Mouse (Mus musculus) layer of hippocampus, postnatal 14 days (tissue): Measurements from ENCODE around the gene Nfe2l2. TPM values are rescaled to one million over a fixed set of nuclear protein-coding genes. Genes with fewer than 3 reads are reported as not detected.
"Not testable (repeated sequence)": the region's sequence is repeated elsewhere in the genome, so short reads cannot be mapped to it uniquely, and the experiment has no call there.

Experiments
- DNase-seq, 2 experiments: peaks; one replicate each; pipeline ENCODE4 v3.0.0; 2021 to 2022; ENCODE audit warnings: low spot score in 2 of 2, mixed read lengths in 1 of 2
- total RNA-seq, 2 experiments: library from RNA; stranded (reverse); gene quantifications; 2 replicates each; pipeline ENCODE4 v1.2.3; 2021

Gene Nfe2l2
- total RNA-seq, 2 experiments from 2014 or later: 12.0 to 14.0 TPM

GRCm38 (mm10) chr2:75656924-75657323 lies 47.5 kb downstream of the Nfe2l2 start:
- DNase-seq: no peak

DNA sequence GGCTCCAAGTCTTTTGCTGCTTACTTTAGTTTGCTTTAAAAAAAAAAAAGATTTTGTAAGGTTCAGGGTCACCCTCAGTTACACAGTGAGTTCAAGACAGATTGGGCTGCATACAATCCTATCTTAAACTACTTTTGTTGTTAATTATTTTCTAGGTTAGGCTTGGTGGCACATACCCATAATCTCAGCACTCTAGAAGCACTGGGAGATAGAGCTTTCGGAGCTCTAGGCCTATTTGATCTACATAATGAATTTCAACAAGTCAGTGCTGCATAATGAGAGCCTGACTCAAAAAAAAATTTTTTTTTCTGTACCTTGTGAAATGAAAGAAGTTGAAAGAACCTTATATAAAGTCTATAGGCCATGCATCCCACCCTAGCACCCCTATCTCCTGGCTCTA lies 49.8 kb downstream of the Nfe2l2 start:
- DNase-seq: no peak

DNA sequence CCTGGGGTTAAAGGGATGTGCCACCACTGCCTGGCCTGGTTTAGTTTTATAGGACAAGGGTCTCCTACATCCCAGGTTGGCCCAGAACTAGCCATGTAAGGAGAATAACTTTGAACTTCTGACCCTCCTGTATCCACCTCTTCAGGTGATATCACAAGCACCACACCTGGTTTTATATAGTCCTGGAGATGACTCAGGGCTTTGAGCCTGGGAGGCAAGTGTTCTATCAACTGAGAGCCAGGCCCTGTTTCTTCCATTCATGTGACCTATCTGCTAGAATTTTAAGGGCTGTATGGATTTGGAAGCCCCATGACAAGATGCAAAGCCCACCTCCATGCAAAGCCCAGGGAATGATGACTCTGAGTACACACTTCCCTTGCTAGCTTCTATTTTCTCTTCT lies 51.3 kb downstream of the Nfe2l2 start:
- no peak for DNase-seq

DNA sequence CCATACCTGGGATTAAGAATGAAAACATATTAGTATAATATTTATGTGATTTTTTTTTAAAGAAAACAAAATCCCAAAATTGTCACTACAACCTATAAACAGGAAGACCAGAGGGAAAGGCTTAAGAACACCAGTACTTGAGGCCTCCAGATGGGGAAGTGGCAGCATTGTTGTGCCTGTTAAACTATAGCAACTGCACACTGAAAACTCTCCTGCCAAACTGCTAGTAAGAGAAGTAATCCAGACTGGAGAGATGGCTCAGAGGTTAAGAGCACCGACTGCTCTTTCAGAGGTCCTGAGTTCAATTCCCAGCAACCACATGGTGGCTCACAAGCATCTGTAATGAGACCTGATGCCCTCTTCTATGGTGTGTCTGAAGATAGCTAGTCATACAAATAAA lies 54.0 kb downstream of the Nfe2l2 start:
- DNase-seq: no peak

DNA sequence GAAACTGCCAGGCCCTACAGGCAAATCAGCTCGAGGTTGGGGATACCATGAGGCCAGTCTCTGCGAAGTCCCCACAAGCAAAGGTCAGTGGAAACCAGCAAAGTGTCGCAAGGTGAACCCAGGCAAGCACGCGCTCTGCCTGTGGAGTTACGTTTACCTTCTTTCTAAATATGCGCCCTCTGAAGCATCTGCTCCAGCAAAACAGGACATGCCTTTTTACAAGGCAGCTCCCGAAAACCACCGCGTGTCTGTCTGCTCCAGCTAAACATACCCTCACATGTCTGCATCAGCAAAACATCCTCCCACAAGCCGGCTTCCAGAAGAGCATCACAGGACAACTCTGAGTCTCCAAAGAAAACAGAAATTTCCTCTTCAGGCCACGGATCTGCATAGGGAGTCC lies 59.2 kb downstream of the Nfe2l2 start:
- no peak for DNase-seq

DNA sequence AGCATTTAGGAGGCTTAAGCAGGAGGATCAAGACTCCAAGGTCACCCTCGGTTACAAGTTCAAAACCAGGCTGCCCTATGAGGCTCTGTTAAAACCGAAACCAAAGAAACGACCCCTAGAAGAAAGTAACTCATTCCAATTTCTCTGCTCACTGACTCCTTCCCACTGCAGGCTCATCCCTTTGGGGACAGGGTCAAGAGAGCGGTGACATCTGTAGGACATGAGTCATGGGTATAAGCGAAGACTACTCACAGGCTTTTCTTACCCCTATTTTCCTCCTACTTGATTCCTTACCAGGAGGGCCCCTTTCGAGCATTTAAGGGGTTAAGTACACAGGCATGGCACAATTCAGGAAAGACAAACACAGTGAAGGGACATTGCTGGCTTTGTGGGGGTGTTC lies 60.5 kb downstream of the Nfe2l2 start:
- DNase-seq: no peak

DNA sequence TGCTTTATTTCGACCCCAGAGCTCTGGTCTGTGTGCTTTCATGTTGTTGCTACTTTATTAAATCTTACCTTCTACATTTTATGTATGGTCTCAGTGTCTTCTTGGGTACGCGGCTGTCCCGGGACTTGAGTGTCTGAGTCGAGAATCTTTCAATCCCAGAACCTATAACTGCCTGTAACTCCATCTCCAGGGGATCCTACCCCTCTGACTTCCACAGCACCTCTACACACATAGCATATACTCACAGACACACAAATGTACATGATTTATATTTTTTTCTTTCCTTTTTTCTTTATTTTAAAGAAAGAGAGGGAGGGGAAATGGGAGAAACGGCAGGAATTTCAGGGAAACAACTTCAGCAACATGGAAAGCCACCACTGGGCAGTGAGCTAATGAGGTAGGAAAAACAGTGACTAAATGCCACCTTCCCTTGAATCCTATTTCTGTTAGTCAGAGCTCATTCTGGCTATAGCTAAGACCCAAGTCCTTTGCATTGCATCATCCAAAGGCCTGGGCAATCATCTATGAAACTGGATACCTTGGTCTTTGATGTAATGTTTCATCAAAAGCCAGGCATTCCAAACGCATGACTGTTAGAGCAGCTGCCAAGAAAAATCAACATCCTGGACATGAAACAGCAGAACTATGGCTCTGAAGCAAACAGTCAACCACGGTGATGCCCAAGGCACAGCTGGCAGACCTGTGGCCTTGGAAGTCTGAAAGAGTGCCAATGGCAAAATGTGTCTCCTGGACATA lies 61.5 kb downstream of the Nfe2l2 start:
- no peak for DNase-seq

DNA sequence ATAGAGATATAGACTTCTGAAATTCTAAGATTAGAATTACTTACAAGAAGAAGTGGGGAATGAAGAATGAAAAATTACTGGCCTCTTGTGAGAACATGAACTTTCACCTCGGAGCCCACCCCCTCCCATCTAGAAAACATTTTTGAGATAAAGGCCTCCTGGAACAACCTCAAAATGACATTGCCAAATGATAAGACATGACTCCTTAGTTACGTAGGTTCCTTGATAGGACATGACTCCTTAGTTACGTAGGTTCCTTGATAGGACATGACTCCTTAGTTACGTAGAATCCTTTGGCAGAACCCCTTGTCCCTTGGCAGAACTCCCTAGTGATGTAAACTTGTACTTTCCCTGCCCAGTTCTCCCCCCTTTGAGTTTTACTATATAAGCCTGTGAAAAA lies 62.1 kb downstream of the Nfe2l2 start:
- not testable (repeated sequence) for DNase-seq

GRCm38 (mm10) chr2:75639535-75639934 lies 64.9 kb downstream of the Nfe2l2 start:
- DNase-seq: not testable (repeated sequence)

DNA sequence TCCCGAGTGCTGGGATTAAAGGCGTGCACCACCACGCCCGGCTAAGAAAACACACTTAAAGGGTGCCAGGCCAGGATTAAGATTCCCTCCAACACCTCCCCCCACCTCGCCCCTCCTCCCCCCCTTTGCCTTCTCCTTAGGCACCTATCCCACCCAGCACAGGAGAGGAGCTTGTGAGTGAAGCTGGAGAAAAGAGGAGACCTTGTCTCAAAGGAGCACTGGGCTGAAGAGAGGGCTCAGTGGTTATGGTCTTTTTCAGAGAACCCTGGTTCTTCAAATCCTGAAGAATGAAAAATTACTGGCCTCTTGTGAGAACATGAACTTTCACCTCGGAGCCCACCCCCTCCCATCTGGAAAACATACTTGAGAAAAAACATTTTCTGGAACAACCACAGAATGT lies 66.6 kb downstream of the Nfe2l2 start:
- not testable (repeated sequence) for DNase-seq

- DNase-seq: no peak
Observed at GRCm38 (mm10) chr2:75637361-75637760, 67.1 kb downstream of the Nfe2l2 start.

GRCm38 (mm10) chr2:75637055-75637304 lies 67.5 kb downstream of the Nfe2l2 start:
- not testable (repeated sequence) for DNase-seq

GRCm38 (mm10) chr2:75636261-75637054 lies 68.0 kb downstream of the Nfe2l2 start:
- no peak for DNase-seq

DNA sequence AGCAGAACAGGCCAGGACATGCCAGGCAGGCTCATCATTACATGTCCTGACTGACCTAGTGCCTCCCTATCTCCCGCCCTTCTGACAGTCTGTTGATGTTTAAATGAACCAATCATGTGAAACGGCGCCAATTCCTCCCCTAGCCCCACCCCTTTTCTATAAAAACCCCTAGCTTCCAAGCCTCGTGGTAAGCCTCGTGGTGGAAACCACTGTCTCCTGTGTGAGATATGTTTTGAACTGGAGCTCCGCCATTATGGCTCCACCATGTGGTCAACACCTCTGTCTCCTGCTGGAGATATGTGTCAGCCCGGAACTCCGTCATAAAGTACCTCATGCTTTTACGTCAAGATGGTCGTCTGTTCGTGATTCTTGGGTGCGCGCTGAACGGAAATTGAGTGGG lies 70.0 kb downstream of the Nfe2l2 start:
- not testable (repeated sequence) for DNase-seq

DNA sequence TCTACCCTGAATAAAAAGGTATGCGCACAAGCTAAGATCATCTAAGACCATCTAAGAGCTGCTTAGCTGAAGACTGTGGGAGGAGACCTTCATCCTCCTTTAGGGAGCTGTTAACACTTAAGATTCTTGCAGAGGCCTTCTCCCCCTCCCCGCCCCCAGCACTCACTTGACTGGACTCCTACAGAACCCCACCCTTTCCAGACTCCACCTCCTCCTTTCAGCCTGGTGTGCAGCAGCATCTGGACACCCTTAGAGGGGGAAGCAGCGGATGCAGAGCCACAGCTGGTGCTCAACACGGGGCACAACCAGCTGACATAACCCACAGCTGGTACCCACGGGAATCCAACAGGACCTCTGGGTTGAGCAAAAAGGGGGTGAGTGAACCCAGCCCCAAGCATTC lies 70.7 kb downstream of the Nfe2l2 start:
- DNase-seq: no peak

GRCm38 (mm10) chr2:75633381-75633780 lies 71.1 kb downstream of the Nfe2l2 start:
- no peak for DNase-seq

- no peak for DNase-seq
Observed at GRCm38 (mm10) chr2:75632721-75633181, 71.7 kb downstream of the Nfe2l2 start.

GRCm38 (mm10) chr2:75632043-75632442 lies 72.4 kb downstream of the Nfe2l2 start:
- no peak for DNase-seq

- no peak for DNase-seq
Observed at GRCm38 (mm10) chr2:75631421-75631820, 73.0 kb downstream of the Nfe2l2 start.

DNA sequence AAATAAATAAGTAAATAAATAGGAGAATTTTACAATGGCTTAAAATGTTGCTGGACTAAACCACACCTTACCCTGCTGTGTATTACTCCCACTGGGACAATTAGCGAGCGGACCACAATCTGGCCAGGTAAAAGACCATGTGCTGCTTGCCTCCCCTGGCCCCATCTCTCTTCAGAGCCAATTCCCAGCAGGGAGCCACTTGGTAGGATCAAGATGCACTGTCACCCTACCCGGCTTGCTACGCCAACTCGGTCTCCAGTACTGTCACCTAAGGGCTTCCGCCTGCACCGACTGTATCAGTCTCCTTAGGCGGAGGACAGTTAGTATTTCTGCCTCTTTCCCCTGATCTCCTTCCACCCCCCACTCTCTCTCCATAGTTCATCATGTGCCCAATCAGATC lies 76.0 kb downstream of the Nfe2l2 start:
- DNase-seq: no peak

DNA sequence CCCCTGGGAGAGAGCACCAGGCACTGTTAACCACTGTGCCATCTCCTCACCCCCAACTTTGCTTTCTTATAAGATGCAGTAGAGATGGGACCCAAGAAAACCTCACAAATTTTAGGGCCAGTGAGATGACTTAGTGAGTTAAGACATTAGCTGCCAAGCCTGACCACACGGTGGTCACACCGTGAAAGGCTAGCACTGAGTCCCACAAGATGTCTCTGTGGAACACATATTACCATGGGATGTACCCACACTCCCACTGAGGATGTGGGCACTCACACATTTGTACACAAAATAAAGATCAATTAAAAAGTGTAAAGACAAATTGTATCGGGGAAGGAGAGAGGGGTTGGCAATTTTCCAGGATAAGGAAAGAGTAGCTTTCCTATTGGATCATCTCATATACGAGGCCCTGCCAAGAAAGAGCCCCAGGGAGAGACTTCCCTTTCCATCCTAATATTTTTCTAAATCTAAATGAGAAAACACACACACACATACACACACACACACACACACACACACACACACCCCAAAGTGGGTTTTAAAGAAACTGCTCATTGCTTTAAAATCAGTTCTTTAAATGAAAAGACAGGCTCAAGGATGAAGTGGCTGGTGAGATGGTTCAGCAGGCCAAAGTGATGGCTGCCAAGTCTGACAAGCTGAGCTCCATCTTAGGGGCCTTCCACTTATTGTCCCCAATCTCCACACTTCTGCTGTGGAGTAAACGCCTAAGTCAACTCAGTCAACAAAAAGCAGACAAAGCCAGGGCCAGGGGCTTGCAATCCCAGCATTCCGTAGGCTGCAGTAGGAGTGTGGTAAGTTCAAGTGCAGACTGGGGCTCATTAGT lies 77.6 kb downstream of the Nfe2l2 start:
- DNase-seq: no peak
